Mouse (Mus musculus) neural tube, embryonic 14.5 days (tissue): Measurements from ENCODE around the gene Ankrd34a. TPM values are rescaled to one million over a fixed set of nuclear protein-coding genes. Genes with fewer than 3 reads are reported as not detected.

Source experiments
- ATAC-seq: fragments of 200-750 bp; cut with Nextera tagmentation; 2 replicates; pipeline ENCODE4 v1.8.0; 2017; ENCODE audit warnings: low read depth, mild to moderate bottlenecking, moderate TSS enrichment, moderate library complexity
- H3K27ac ChIP-seq: fragments of 300-500 bp; sonication (generic); 2 replicates; pipeline ENCODE4 v1.5.1; 2014; ENCODE audit warnings: low read depth, mild to moderate bottlenecking, control low read depth, low read length, moderate library complexity, mixed read lengths
- H3K27me3 ChIP-seq: fragments of 300-500 bp; sonication (generic); 2 replicates; pipeline ENCODE4 v1.6.1; 2014; ENCODE audit warnings: low read length; ENCODE audit not compliant: control insufficient read depth, insufficient read depth
- H3K36me3 ChIP-seq: fragments of 300-500 bp; sonication (generic); 2 replicates; pipeline ENCODE4 v1.6.1; 2014; ENCODE audit warnings: low read length, mixed read lengths; ENCODE audit not compliant: control insufficient read depth, insufficient read depth
- H3K4me1 ChIP-seq: fragments of 300-500 bp; sonication (generic); 2 replicates; pipeline ENCODE4 v1.6.1; 2014; ENCODE audit warnings: low read length; ENCODE audit not compliant: control insufficient read depth, insufficient read depth
- H3K4me2 ChIP-seq: fragments of 300-500 bp; sonication (generic); 2 replicates; pipeline ENCODE4 v1.6.1; 2014; ENCODE audit warnings: mild to moderate bottlenecking, low read depth, low read length, control low read depth
- H3K4me3 ChIP-seq: fragments of 300-500 bp; sonication (generic); 2 replicates; pipeline ENCODE4 v1.5.1; 2014; ENCODE audit warnings: low read depth, low read length, control low read depth, mixed read lengths
- H3K9ac ChIP-seq: fragments of 300-500 bp; sonication (generic); replicated peaks from 2 replicates; pipeline ENCODE4 v1.6.1; 2014; ENCODE audit warnings: low read depth, mild to moderate bottlenecking, control low read depth, low read length, mixed read lengths
- H3K9me3 ChIP-seq: fragments of 300-500 bp; sonication (generic); 2 replicates; pipeline ENCODE4 v1.6.1; 2016; ENCODE audit warnings: low read length; ENCODE audit not compliant: control insufficient read depth
- WGBS: fragments of 180-500 bp; shearing (Covaris S2); extraction: QIAGEN DNeasy Blood & Tissue Kit; methylation state at CpG from one replicate; pipeline ENCODE4 v1.1.7; 2014; 5-methylcytosine and 5-hydroxymethylcytosine counted together
- polyA plus RNA-seq: library from polyadenylated mRNA; unstranded; fragments of >200 nt; fragmentation: Nextera tagmentation; extraction: Ambion mirVana; gene quantifications from 2 replicates; pipeline ENCODE4 v1.2.1, GENCODE M21; 2014

The Ankrd34a gene
- polyA plus RNA-seq, 1 experiment from 2014 or later = 21.0 TPM

DNA sequence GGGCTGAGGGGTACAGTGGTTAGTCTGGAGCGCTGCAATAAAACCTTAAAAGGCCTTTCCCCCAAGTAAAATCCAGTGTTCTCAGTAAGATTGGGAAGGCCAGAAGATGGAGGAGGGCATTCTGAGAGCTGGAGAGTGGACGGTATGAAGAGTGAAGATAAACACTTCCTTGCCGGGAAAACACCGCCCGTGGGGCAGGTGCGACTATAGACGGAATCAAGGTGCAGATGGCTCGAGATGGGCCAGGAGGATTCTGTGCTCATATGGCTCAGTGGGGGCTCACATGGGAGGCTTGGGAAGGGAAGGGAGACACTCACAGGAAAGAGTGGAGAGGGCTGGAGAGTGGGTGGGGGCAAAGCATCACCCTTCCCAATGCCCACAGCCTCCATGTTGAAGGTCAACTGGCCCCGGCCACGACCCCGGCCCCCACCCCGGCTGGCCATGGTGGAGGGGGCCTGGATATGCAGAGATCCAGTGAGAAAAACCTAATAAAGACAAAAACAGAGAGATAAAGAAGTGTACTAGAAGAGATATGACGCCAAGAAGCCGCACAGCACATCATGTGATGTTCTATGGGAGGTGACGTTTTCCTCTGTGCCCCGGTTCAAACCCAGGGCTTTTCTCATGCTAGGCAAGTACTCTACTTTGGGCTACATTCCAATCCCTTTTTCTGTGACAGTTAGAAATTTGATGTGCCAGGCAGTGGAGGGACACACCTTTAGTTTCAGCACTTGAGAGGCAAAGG is 14.5 kb upstream of the Ankrd34a start:
- Histone ChIP-seq H3K9me3 (no peaks in the 10 kb centered on the region), H3K27ac (no peak overlapping the region), H3K36me3 (no peaks in the 10 kb centered on the region), H3K4me1 (peaks cover 7% of the 10 kb centered on the region), H3K27me3 (no peaks in the 10 kb centered on the region), H3K4me2 (no peak overlapping the region), H3K9ac (no peak overlapping the region), H3K4me3 (no peak overlapping the region)
- no peak for ATAC-seq
- 86% methylated on average over 16 of the region's 16 CpGs for WGBS

DNA sequence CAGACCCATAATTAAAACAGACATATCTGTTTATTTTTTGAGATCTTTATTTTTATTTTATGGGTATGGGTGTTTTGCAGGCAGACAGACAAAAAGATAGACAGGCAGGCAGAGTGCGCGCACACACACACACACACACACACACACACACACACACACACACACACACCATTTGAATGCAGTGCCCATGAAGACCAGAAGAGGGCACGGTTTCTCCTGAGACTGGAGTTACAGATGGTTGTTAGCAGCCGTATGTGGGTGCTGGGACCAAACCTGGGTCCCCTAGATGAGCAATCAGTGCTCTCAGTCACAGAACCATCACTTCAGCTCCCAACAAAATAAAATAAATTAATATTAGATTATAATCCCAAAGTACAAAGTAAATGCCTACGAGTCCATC is 13.1 kb upstream of the Ankrd34a start:
- Histone ChIP-seq H3K4me2 (no peak overlapping the region), H3K36me3 (no peaks in the 10 kb centered on the region), H3K4me1 (peaks cover 3% of the 10 kb centered on the region; the same call in 1 of the 2 replicates), H3K9me3 (no peaks in the 10 kb centered on the region), H3K9ac (no peak overlapping the region), H3K27ac (no peak overlapping the region), H3K4me3 (no peak overlapping the region), H3K27me3 (no peaks in the 10 kb centered on the region)
- 91% methylated on average over 5 of the region's 5 CpGs for WGBS
- no peak for ATAC-seq

DNA sequence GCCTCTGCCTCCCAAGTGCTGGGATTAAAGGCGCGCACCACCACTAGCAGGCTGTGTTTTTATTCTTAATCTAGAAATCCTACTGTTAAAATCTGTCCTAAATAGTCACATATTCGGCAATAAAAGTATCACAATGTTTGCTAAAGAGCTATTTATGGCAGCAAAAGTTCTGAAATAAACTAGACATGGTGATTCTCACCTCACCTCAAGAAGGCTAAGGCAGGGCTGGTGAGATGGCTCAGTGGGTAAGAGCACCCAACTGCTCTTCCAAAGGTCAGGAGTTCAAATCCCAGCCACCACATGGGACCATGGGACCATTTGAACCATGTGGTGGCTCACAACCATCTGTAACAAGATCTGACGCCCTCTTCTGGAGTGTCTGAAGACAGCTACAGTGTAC is 5.8 kb upstream of the Ankrd34a start:
- no peaks in the 10 kb centered on the region for H3K36me3 ChIP-seq
- no peak overlapping the region for H3K4me2 ChIP-seq
- no peaks in the 10 kb centered on the region for H3K9me3 ChIP-seq
- WGBS = 85% methylated on average over 4 of the region's 4 CpGs
- H3K27me3 ChIP-seq = no peaks in the 10 kb centered on the region
- no peak overlapping the region for H3K27ac ChIP-seq
- no peak overlapping the region for H3K9ac ChIP-seq
- no peak overlapping the region for H3K4me3 ChIP-seq
- H3K4me1 ChIP-seq = peaks cover 10% of the 10 kb centered on the region
- ATAC-seq = no peak

DNA sequence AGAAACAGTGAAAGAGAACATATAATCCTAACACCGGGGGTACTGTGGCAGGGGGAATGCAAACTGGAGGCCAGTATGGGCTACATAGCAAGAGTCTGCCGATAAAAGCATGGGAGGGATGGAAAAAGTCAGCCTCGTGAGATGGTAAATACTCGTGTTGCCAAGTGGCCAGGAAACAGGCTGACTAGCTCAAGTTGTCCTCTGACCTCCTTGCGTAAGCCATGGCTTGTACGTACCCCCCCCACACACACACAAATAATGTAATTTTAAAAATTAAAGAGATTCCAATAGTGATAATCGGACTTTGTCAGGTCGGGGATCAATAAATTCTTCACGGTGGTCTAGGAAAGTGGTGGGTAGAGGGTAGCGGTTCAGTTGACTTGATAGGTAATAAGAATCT is 3.1 kb upstream of the Ankrd34a start:
- Histone ChIP-seq H3K36me3 (no peaks in the 10 kb centered on the region), H3K4me2 (peak overlapping the region; percentile 73), H3K4me1 (peaks cover 23% of the 10 kb centered on the region), H3K27ac (peak overlapping the region; percentile 82), H3K9ac (peak overlapping the region; percentile 58), H3K27me3 (no peaks in the 10 kb centered on the region), H3K9me3 (no peaks in the 10 kb centered on the region), H3K4me3 (peak overlapping the region; percentile 57)
- no peak for ATAC-seq
- under 1% methylated on average over 10 of the region's 10 CpGs for WGBS

DNA sequence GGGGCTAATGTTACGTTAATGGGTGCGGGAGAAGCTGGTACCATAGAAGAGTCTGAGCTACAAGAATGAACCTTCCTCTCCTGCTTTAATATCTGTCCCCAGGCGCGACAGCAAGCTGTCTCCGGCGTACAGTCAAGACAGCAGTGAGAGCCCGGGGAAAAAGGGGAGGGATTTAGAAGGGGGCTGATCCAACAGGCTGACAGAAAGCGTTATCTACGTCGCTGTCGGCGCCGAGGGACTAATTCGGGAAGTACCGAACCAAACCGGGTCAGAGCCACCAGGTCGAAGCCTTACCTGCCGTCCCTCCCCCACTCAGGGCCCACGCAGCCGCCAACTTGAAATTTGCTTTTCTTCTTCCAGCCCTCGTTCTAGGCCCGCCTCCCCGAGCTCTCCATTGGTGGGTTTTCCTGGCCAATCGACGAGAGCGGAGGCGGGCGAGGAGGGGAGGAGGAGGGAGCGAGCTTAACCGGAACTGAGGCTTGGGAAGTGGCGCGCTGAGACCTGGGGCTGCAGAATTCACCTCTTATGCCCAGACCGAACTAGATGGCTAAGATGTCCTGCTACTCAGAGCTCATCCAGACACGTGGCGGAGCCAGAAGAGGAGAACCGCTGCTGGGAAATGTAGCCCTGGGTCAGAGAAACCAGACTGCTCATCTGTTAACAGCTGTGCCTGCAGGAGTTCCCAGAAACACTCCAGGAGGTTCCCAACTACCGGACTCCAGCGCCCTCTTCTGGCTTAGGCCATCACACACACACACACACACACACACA is 2.5 kb upstream of the Ankrd34a start, which contains the start of gene Polr3gl:
Gene Polr3gl (minus strand): TSS at position 392 of the 771 bp plus-strand sequence.
- peak; percentile 87 for ATAC-seq
- Histone ChIP-seq H3K4me1 (peaks cover 23% of the 10 kb centered on the region), H3K36me3 (no peaks in the 10 kb centered on the region), H3K4me3 (peak within 1 kb of the TSS; percentile 57), H3K27me3 (no peaks in the 10 kb centered on the region), H3K4me2 (peak within 1 kb of the TSS; percentile 73), H3K9ac (peak within 1 kb of the TSS; percentile 58), H3K27ac (peak within 1 kb of the TSS; percentile 82), H3K9me3 (no peaks in the 10 kb centered on the region)
- under 1% methylated on average over 35 of the region's 38 CpGs for WGBS

DNA sequence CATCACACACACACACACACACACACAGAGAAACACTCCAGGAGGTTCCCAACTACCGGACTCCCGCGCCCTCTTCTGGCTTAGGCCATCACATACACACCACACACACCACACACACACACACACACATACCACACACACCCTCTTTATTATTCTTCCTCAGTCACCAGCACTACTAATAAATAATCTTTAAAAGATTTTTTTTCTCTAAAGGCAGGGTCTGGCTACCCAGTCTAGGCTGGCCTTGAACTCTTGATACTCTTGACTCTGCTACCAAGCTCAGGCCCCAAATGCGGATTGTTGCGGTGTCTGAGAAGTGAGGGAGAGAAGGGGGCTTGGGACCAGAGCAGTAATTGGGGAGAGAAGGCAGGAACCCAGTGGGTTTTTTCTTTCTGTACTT is 1.6 kb upstream of the Ankrd34a start:
- no peak for ATAC-seq
- no peaks in the 10 kb centered on the region for H3K9me3 ChIP-seq

DNA sequence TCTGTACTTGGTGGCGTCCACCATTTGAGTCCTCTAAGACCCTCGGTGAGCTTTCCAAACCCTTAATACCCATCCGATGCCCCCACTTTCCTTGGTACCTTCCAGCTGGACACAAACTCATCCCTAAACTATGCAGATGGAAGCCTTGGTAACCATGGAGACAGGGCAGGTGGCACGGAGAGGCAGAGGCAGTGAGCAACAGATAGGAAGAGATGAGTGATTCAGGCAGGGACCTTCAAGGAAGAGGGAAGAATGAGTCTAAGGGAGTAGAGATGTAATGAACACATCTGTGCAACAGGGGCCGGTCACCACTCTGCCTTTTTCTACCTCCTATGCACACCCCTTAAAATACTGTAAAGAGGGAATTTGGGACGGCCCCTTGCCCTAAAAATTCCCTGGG is 775 bp upstream of the Ankrd34a start:
- H3K4me1 ChIP-seq = peaks cover 31% of the 10 kb centered on the region
- ATAC-seq = no peak
- peak overlapping the region; percentile 69 for H3K9ac ChIP-seq
- H3K36me3 ChIP-seq = no peaks in the 10 kb centered on the region
- H3K4me2 ChIP-seq = peak overlapping the region; percentile 64
- no peak overlapping the region for H3K27ac ChIP-seq
- H3K4me3 ChIP-seq = peak overlapping the region; percentile 54; the same call in 1 of the 2 replicates
- H3K27me3 ChIP-seq = no peaks in the 10 kb centered on the region
- WGBS = 20% methylated on average over 6 of the region's 6 CpGs
- H3K9me3 ChIP-seq = no peaks in the 10 kb centered on the region

More for the DNA sequence above, 1.6 kb upstream of the Ankrd34a start:
- no peak overlapping the region for H3K27ac ChIP-seq
- no peaks in the 10 kb centered on the region for H3K36me3 ChIP-seq
- 72% methylated on average over 5 of the region's 5 CpGs for WGBS
- H3K4me1 ChIP-seq = peaks cover 26% of the 10 kb centered on the region
- no peak overlapping the region for H3K4me2 ChIP-seq
- H3K9ac ChIP-seq = no peak overlapping the region
- H3K4me3 ChIP-seq = no peak overlapping the region
- no peaks in the 10 kb centered on the region for H3K27me3 ChIP-seq

DNA sequence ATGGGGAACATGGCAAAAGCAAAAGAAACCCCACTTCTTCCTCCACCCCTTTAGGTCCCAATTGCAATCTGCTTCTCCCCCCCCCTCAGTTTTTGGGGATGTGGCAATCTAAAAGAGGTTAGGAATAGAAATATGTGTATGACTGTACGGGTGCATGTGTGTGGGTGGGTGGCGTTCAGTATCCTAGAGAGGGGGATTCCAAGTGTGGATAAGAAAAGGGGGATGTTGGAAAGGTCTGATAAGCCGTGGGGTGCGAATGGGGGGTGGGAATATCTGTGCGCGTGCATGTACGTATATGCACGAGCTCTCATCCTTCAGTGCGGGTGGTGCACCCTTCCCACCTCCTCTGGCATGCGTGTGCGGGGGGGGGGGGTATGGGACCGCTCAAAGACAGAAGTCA is 419 bp downstream of the Ankrd34a start:
- Histone ChIP-seq H3K4me2 (peak overlapping the region; percentile 64), H3K4me3 (peak overlapping the region; percentile 54), H3K9me3 (no peaks in the 10 kb centered on the region), H3K27ac (peak overlapping the region; percentile 50; the same call in 1 of the 2 replicates), H3K9ac (peak overlapping the region; percentile 69), H3K27me3 (no peaks in the 10 kb centered on the region), H3K4me1 (peaks cover 31% of the 10 kb centered on the region), H3K36me3 (no peaks in the 10 kb centered on the region)
- ATAC-seq = no peak
- WGBS = 1% methylated on average over 11 of the region's 12 CpGs

DNA sequence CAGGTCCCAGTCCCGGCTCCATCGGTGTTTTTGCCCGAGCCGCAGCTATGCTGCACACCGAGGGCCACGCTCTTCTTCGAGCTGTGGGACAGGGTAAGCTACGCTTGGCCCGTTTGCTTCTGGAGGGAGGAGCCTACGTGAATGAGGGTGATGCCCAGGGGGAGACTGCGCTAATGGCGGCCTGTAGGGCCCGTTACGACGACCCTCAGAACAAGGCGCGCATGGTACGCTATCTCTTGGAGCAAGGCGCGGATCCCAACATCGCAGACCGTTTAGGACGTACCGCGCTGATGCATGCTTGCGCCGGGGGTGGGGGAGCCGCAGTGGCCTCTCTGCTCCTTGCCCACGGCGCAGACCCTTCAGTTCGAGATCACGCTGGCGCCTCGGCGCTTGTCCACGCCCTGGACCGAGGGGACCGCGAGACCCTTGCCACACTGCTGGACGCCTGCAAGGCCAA is 1.0 kb downstream of the Ankrd34a start:
- no peaks in the 10 kb centered on the region for H3K36me3 ChIP-seq
- peak overlapping the region; percentile 64 for H3K4me2 ChIP-seq
- H3K4me1 ChIP-seq = peaks cover 37% of the 10 kb centered on the region
- H3K27me3 ChIP-seq = no peaks in the 10 kb centered on the region
- peak overlapping the region; percentile 69 for H3K9ac ChIP-seq
- H3K4me3 ChIP-seq = peak overlapping the region; percentile 54
- no peaks in the 10 kb centered on the region for H3K9me3 ChIP-seq
- WGBS = under 1% methylated on average over 40 of the region's 40 CpGs
- ATAC-seq = 0 out of 2 replicates have a peak, but pooled peaks have one; percentile 2
- peak overlapping the region; percentile 75; the same call in 1 of the 2 replicates for H3K27ac ChIP-seq
